Mouse (Mus musculus) midbrain, embryonic 10.5 days (tissue): ENCODE measurements around the gene Psma5. TPM values are rescaled to one million over a fixed set of nuclear protein-coding genes. Genes with fewer than 3 reads are reported as not detected.

Experiments used
- DNase-seq: peaks from one replicate; pipeline ENCODE4 v3.0.0-alpha.2; 2017; ENCODE audit warnings: low spot score
- H3K27ac ChIP-seq: fragments of 300-500 bp; sonication (generic); replicated peaks from 2 replicates; pipeline ENCODE4 v1.5.1; 2016; ENCODE audit warnings: mild to moderate bottlenecking
- H3K27me3 ChIP-seq: fragments of 300-500 bp; sonication (generic); 2 replicates; pipeline ENCODE4 v1.6.1; 2016; ENCODE audit warnings: low read depth, mild to moderate bottlenecking; ENCODE audit not compliant: poor library complexity, severe bottlenecking
- H3K36me3 ChIP-seq: fragments of 300-500 bp; sonication (generic); 2 replicates; pipeline ENCODE4 v1.6.1; 2016; ENCODE audit warnings: mild to moderate bottlenecking, moderate library complexity
- H3K4me1 ChIP-seq: fragments of 300-500 bp; sonication (generic); 2 replicates; pipeline ENCODE4 v1.6.1; 2016
- H3K4me3 ChIP-seq: fragments of 300-500 bp; sonication (generic); 2 replicates; pipeline ENCODE4 v1.5.1; 2016; ENCODE audit warnings: mild to moderate bottlenecking, moderate library complexity
- H3K9me3 ChIP-seq: fragments of 300-500 bp; sonication (generic); replicated peaks from 2 replicates; pipeline ENCODE4 v1.6.1; 2016; ENCODE audit warnings: mild to moderate bottlenecking
- WGBS: fragments of 180-500 bp; shearing (Covaris S2); methylation state at CpG from one replicate; pipeline ENCODE4 v1.1.7; 2016; 5-methylcytosine and 5-hydroxymethylcytosine counted together
- polyA plus RNA-seq: library from polyadenylated mRNA; unstranded; fragments of >200 nt; fragmentation: Nextera tagmentation; extraction: Ambion mirVana; gene quantifications from 2 replicates; pipeline ENCODE4 v1.2.1, GENCODE M21; 2016

The Psma5 gene
- polyA plus RNA-seq, 1 experiment from 2014 or later: 349 TPM

DNA sequence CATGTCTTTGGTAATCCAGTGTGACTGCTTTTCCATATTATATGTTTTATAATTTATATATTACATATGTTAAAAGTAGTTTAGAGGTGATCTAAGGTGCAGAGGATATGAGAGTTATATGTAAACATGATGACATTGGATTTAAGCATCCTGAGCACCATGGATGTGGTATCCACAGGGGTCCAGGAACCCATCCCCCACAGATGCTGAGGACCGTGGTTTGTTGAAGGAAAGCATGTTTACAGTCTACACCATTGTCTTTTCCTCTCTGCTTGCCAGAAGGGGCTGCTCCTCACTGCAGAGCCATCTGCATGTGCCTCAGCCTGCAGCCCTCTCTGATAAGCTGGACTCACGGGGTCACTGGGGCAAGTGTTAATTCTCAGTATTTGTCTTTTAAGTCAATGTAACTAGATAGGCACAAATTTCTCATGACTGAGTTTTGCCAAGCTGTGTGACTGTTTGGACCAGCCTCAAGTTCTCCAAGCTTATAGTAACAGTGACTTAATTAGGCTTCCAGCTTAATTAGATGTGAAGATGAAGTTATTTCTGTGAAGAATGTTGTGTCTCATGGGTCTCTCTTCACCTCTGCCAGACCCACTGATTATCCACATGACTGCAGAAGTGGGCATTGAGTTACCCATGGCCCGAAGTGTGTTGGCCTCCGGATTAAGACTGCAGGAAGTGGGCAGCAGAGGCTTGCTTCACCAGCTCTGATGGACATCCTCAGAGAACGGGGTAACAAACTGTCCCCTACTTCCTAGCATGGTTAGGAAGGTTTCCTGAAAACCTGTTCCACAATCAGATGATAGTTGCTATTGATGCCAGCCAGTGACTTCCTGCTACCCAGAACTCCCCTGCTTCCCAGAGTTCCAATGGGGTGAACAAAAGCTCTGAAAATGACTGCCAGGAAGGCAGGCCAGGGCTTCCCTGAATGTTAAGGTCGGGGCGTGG, 41.2 kb downstream of the Psma5 start:
- no peaks in the 10 kb centered on the region for H3K9me3 ChIP-seq
- 0 out of 2 replicates have a peak, but pooled peaks cover 3% of the 10 kb centered on the region for H3K36me3 ChIP-seq
- WGBS: 69% methylated on average over 7 of the region's 7 CpGs
- H3K4me1 ChIP-seq: peaks cover 47% of the 10 kb centered on the region
- H3K4me3 ChIP-seq: no peak overlapping the region
- H3K27me3 ChIP-seq: no peaks in the 10 kb centered on the region
- 0 out of 2 replicates have a peak overlapping the region, but pooled peaks have one; percentile 13 for H3K27ac ChIP-seq
- DNase-seq: no peak

DNA sequence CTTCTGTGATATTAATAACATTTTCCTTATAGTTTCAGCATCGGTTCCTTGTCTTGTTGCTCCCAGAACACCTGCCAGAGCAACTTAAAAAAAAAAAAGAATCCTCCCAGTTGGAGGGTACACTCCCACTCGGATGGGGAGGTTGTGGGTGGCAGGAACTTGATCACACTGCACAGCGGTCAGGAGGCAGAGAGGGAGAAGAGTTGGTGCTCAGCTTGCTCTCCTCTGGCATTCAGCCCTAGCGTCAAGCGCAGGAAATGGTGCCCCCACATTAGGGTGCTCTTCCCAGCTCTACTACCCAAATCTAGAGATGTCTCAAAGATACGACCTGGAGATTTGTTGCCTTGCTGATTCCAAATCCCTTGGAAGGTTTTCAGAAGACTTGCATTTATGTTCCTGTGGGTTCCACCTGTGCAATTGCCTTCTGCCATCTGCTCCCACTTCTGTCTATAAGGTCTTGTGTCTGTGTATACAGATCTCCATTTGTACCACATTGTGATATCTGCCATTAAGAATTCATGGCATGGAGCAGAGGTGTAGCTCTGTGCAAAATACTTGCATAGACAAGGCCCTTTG, 43.8 kb downstream of the Psma5 start:
- H3K36me3 ChIP-seq: 0 out of 2 replicates have a peak, but pooled peaks cover 3% of the 10 kb centered on the region
- no peaks in the 10 kb centered on the region for H3K9me3 ChIP-seq
- H3K27me3 ChIP-seq: no peaks in the 10 kb centered on the region
- peaks cover 36% of the 10 kb centered on the region for H3K4me1 ChIP-seq
- WGBS: 90% methylated on average over 6 of the region's 6 CpGs
- DNase-seq: no peak
- H3K4me3 ChIP-seq: no peak overlapping the region
- no peak overlapping the region for H3K27ac ChIP-seq

DNA sequence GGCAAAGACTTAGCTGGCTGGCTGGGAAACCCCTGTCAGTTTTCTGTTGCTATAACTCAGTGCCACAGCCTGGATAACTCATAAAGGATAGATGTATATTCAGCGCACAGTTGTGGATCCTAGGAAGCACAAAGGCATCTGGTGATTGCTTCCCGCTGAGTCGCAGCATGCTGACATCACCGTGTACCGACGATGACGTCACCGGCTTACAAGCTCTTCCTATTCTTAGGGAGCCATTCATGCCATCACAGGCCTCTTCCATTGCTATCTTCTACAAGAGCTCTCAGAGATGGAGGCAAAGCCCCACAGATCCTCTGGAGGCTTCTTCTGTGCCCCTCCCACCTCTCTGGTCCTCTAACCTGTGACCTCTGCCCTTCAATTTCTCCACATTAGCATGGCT, 47.0 kb downstream of the Psma5 start:
- Histone ChIP-seq H3K9me3 (no peaks in the 10 kb centered on the region), H3K27ac (no peak overlapping the region), H3K4me3 (no peak overlapping the region), H3K4me1 (peaks cover 12% of the 10 kb centered on the region), H3K27me3 (no peaks in the 10 kb centered on the region), H3K36me3 (peaks cover 4% of the 10 kb centered on the region; the same call in 1 of the 2 replicates)
- 98% methylated on average over 8 of the region's 8 CpGs for WGBS
- DNase-seq: no peak

DNA sequence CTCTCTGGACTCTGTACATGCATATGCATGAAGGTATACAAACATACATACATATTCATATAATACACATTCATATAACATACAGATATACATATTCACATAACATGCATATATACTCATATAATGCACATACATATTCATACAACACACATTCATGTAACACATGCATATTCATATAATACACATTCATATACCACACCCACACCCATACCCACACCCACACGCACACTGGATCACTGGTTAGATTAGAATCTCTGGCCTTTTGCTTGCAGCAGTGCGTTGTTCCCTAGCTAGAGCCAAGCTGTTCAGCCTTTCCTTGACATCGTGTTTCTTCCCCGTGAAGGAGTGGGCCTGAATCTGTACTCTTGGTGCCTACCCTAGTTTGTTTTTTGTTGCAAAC, 48.0 kb downstream of the Psma5 start:
- no peak for DNase-seq
- Histone ChIP-seq H3K27me3 (no peaks in the 10 kb centered on the region), H3K27ac (no peak overlapping the region), H3K4me3 (no peak overlapping the region), H3K9me3 (no peaks in the 10 kb centered on the region), H3K4me1 (peaks cover 12% of the 10 kb centered on the region), H3K36me3 (peaks cover 12% of the 10 kb centered on the region)
- WGBS: 92% methylated on average over 4 of the region's 4 CpGs

DNA sequence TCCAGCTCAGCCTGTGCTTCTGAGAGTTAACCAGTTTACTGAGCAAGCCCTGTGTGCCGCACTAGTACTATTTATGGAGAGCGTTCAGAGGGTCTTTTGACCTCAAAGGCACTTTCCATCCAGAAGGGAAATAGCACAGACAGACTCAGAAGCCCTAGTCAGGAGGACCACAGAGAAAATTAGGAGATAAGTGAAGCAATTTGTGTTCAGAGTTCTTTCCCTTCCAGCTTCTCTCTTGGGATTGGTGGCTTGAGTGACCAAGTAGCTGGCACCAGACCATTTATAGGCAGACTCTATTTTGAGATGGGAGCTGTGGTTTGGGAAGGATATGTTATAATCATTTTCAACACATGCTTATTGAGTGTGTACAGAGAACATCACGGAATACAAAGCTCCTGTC, 49.7 kb downstream of the Psma5 start:
- DNase-seq: no peak
- H3K4me3 ChIP-seq: no peak overlapping the region
- H3K36me3 ChIP-seq: peaks cover 27% of the 10 kb centered on the region
- no peaks in the 10 kb centered on the region for H3K9me3 ChIP-seq
- peaks cover 12% of the 10 kb centered on the region for H3K4me1 ChIP-seq
- no peak overlapping the region for H3K27ac ChIP-seq
- H3K27me3 ChIP-seq: no peaks in the 10 kb centered on the region
- 95% methylated on average over 3 of the region's 3 CpGs for WGBS

DNA sequence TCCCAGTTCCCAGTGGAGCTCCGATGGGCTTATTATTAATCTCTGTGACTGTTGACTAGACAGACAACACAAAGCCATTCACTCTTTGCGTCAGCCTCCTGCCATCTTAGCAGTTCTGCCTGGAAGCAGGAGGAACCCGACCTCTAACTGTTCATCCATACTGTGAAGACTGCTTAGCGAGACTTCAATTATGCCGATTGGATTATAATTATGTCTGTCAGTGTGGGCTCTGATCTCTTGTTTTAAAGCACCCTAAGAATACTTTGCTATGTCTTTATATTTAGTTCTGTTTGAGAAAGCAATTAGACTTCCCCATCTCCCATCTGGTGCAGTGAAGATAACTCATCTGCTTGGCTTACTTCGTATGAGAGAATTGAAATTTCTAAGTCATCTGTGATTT, 50.8 kb downstream of the Psma5 start:
- H3K9me3 ChIP-seq: no peaks in the 10 kb centered on the region
- no peak overlapping the region for H3K27ac ChIP-seq
- H3K27me3 ChIP-seq: no peaks in the 10 kb centered on the region
- peaks cover 34% of the 10 kb centered on the region for H3K36me3 ChIP-seq
- no peak for DNase-seq
- H3K4me1 ChIP-seq: peaks cover 12% of the 10 kb centered on the region
- WGBS: 85% methylated on average over 6 of the region's 6 CpGs
- H3K4me3 ChIP-seq: no peak overlapping the region

DNA sequence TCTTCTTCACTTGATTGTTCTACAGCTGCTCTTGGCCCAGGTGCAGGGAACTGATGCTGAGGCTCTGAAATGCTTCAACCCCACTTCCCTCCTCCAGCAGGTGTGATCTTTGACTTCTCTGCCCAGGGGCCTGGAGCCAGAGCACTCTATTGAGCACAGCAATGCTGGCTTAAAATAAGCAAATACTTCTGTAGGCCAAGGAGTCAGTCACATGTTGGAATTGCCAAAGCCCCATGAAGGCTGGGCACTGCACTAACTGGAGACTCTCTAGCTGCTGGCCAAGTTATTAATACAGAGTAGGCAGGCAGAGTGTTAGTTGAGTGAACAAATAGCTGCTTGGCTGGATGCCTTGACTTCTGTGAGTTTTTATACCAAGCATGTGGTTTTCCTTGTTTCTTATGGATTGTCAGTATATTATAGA, 54.2 kb downstream of the Psma5 start:
- Histone ChIP-seq H3K27me3 (no peaks in the 10 kb centered on the region), H3K27ac (no peak overlapping the region), H3K4me3 (no peak overlapping the region), H3K9me3 (no peaks in the 10 kb centered on the region), H3K4me1 (peaks cover 7% of the 10 kb centered on the region; the same call in 1 of the 2 replicates), H3K36me3 (peaks cover 57% of the 10 kb centered on the region)
- DNase-seq: no peak

DNA sequence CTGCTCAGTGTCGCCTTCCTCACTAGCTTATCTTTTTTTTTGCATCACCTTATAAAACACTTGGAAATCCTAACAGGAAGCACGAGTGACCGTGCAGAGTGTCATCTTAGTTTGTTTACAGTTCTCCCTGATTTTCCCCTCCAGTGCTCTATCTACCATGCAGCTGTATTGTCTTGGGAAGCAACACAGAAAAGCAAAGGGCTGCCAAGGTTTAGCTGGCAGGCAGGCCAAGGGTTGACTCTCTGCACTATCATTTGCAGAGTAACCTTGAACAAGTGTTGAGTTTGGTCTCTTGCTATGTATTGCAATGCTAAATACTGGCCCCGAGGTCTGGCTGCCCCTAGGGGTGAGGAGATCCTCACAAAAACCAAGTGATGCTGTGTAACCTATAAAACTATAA, 55.0 kb downstream of the Psma5 start:
- DNase-seq: no peak
- H3K4me3 ChIP-seq: no peak overlapping the region
- no peaks in the 10 kb centered on the region for H3K9me3 ChIP-seq
- no peaks in the 10 kb centered on the region for H3K27me3 ChIP-seq
- H3K36me3 ChIP-seq: peaks cover 59% of the 10 kb centered on the region
- H3K4me1 ChIP-seq: peaks cover 3% of the 10 kb centered on the region; the same call in 1 of the 2 replicates
- 86% methylated on average over 4 of the region's 4 CpGs for WGBS
- no peak overlapping the region for H3K27ac ChIP-seq

DNA sequence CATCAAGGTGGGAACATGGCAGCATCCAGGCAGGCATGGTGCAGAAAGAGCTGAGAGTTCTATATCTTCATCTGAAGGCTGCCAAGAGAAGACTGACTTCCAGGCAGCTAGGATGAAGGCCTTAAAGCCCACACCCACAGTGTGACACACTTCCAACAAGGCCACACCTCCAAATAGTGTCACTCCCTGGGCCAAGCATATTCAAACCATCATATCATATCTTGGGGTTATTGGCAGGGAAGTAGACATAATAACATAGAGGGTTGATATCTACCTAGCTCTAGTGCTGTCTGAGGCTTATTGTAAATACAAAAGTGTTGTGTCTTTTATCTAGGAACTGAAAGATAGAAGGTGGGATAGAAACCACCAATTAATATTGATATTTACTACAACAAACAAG, 55.7 kb downstream of the Psma5 start:
- DNase-seq: no peak
- Histone ChIP-seq H3K27me3 (no peaks in the 10 kb centered on the region), H3K36me3 (peaks cover 59% of the 10 kb centered on the region), H3K4me1 (peaks cover under 1% of the 10 kb centered on the region; the same call in 1 of the 2 replicates), H3K4me3 (no peak overlapping the region), H3K9me3 (no peaks in the 10 kb centered on the region), H3K27ac (no peak overlapping the region)

DNA sequence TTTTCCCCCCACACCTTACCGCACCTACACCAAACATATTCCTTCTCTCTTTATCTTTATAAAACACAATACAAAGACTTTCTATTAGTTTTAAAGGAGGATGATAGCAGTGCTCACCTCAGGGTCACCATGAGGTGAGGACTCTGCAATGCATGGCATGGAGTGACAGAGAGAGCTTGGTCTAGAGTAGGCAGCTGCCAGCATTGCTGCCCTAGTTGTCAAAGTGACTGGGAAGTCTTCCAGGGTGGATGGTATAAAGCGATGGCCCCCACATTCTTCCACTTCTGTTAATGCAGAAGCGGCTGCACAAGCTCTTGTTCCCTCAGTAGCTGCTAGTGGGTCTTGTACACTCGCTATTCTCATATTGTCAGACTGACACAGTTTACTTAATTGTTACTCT, 56.4 kb downstream of the Psma5 start:
- Histone ChIP-seq H3K4me3 (no peak overlapping the region), H3K27ac (no peak overlapping the region), H3K9me3 (no peaks in the 10 kb centered on the region), H3K27me3 (no peaks in the 10 kb centered on the region), H3K4me1 (no peaks in the 10 kb centered on the region), H3K36me3 (peaks cover 59% of the 10 kb centered on the region)
- no peak for DNase-seq
- 91% methylated on average over 4 of the region's 4 CpGs for WGBS

DNA sequence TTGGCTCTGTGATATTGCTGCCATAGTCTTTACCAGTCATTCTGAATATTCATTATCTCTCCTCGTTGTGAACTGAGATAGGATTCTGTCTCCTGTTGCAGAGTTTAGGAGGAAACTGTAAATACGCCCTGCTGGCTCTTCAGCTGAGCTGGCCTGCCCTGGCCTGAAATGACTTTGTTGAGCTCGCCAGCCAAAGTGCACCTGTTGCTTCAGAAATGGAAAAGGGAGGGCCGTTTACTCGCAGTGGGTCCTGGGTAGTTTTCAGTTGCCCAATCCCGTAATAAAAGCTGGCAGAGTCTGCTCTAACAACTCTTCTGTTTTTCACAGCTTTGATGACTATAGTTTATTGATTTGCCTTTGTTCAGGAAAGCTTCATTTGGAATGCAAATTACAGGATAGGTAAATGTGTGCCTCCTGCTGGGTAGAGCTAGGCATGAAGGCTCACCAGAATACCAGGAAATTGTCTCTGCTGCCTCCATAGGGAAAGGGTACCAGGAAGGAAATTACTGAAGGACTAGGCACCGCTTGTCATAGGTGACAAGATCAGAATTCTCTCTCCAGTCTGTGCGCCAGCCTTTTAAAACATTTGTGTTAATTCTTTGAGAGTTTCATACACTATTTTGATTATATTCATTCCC, 57.4 kb downstream of the Psma5 start:
- Histone ChIP-seq H3K4me1 (no peaks in the 10 kb centered on the region), H3K27ac (no peak overlapping the region), H3K9me3 (no peaks in the 10 kb centered on the region), H3K4me3 (no peak overlapping the region), H3K27me3 (no peaks in the 10 kb centered on the region), H3K36me3 (peaks cover 53% of the 10 kb centered on the region)
- WGBS: 73% methylated on average over 8 of the region's 8 CpGs
- no peak for DNase-seq

DNA sequence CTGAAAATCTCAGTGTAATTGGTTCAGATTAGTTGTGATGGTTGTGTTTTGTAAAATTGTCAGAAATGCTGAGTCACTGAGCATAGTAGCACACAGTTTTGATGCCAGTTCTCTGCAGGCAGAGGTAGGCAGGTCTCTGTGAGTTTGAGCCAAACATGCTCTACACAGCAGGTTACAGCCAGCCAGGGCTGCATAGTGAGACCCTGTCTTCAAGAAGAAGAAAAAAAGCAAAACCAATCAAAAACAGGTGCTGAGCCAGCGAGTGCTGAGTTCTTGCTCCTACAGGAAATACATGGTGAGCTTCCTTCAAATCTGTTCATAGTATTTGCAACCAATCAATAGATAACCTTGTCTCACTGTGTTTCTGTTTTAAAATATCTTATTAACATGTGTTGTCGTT, 61.8 kb downstream of the Psma5 start:
- H3K36me3 ChIP-seq: peaks cover 21% of the 10 kb centered on the region
- no peak overlapping the region for H3K4me3 ChIP-seq
- DNase-seq: no peak
- no peaks in the 10 kb centered on the region for H3K4me1 ChIP-seq
- no peaks in the 10 kb centered on the region for H3K27me3 ChIP-seq
- no peaks in the 10 kb centered on the region for H3K9me3 ChIP-seq
- 62% methylated on average over 2 of the region's 2 CpGs for WGBS
- no peak overlapping the region for H3K27ac ChIP-seq

DNA sequence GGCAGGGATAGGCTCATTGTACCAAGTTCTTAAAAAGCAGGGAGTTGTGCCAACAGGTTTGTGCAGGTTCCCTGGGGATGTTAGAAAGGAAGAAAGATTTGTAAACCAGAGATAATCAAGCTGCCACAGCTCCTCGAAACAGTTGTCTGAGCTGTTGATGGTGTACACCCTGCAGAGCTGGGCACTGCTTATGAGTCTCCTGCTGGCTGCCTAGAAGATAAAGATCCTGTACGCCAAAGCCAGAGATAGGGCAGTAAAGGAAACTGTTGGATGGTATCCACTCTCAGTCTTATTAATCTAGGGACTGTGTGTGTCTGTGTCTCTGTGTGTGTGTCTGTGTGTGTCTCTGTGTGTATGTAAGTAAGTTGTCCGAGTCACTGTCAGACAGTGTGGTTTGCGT, 64.9 kb downstream of the Psma5 start:
- Histone ChIP-seq H3K4me3 (no peak overlapping the region), H3K27me3 (no peaks in the 10 kb centered on the region), H3K36me3 (peaks cover 28% of the 10 kb centered on the region), H3K9me3 (no peaks in the 10 kb centered on the region), H3K27ac (no peak overlapping the region), H3K4me1 (no peaks in the 10 kb centered on the region)
- WGBS: 86% methylated on average over 4 of the region's 4 CpGs
- DNase-seq: no peak
